In genomic region chr17:45936577-45936976, GRCm38 (mm10) we compare ENCODE assay signal across 33 mouse cellular contexts.
DNase-seq lines count a peak whose midpoint lies in the region; ATAC-seq lines count a peak whose summit lies in the region.
"Had no signal": no experiment of that assay in that cellular context is flagged by ENCODE, and none has a peak within 500 bp of the region (broad histone marks: within the 10 kb centered on the region; RNA-seq: fewer than 3 reads in every experiment).

No protein-coding gene starts in this region.

- no peak overlapping the region for H3K4me2 ChIP-seq in kidney, embryonic 16.5 days (replicated peaks; ENCODE audit: low read depth, low read length)
- H3K4me2 ChIP-seq: embryonic facial prominence, embryonic 15.5 days; heart, embryonic 11.5 days; hindbrain, embryonic 14.5 days; limb, embryonic 15.5 days; liver, embryonic 13.5 days; midbrain, embryonic 15.5 days; neural tube, embryonic 12.5 days; stomach, embryonic 15.5 days had no signal

- no peaks in the 10 kb centered on the region for H3K9me3 ChIP-seq in kidney, embryonic 16.5 days (ENCODE audit: low read length)
- no peaks in the 10 kb centered on the region for H3K9me3 ChIP-seq in limb, embryonic 10.5 days (replicated peaks)
- H3K9me3 ChIP-seq: embryonic facial prominence, embryonic 15.5 days; limb, embryonic 15.5 days; liver, embryonic 13.5 days; midbrain, embryonic 15.5 days; neural tube, embryonic 12.5 days; stomach, embryonic 15.5 days had no signal

- no peaks in the 10 kb centered on the region; the same call in 1 of the 2 replicates for H3K27me3 ChIP-seq in kidney, embryonic 16.5 days (ENCODE audit: insufficient read depth, low read length)
- 0 out of 2 replicates have a peak, but pooled peaks cover 4% of the 10 kb centered on the region for H3K27me3 ChIP-seq in limb, embryonic 10.5 days (ENCODE audit: low read depth, poor library complexity, severe bottlenecking)
- H3K27me3 ChIP-seq: embryonic facial prominence, embryonic 15.5 days; limb, embryonic 15.5 days; liver, embryonic 13.5 days; midbrain, embryonic 15.5 days; stomach, embryonic 15.5 days had no signal

- no peak overlapping the region for H3K27ac ChIP-seq in kidney, embryonic 16.5 days (ENCODE audit: low read length)
- peak overlapping the region; percentile 75 for H3K27ac ChIP-seq in limb, embryonic 10.5 days
- H3K27ac ChIP-seq: embryonic facial prominence, embryonic 15.5 days; gastrocnemius, adult 2 months; hindbrain, embryonic 14.5 days; layer of hippocampus, adult 2 months; left cerebral cortex, adult 2 months; limb, embryonic 15.5 days; liver, embryonic 13.5 days; macrophage; midbrain, embryonic 15.5 days; neural tube, embryonic 12.5 days; stomach, embryonic 15.5 days had no signal

- no peak for DNase-seq in kidney, adult 9 months
- peak; percentile 27 for DNase-seq in embryo, embryonic 10 days (ENCODE audit: low spot score)
- peak; percentile 51 for DNase-seq in embryo, embryonic 10.5 days (ENCODE audit: low spot score)
- DNase-seq in limb, embryonic 10.5 days (ENCODE audit: low spot score), result peak; percentile 51
- no peak for DNase-seq in right cerebral cortex, postnatal 36 days (ENCODE audit: low spot score in 2 of 2)
- no peak for DNase-seq in cerebellum, postnatal 25 days
- DNase-seq in adrenal gland, adult 2 months, result no peak
- DNase-seq: adrenal gland, postnatal 36 days; B cell, adult 2 months; cerebellum, adult 18-20 months; cerebellum, postnatal 14 days; gastrocnemius, adult 2 months; gastrocnemius, postnatal 36 days; heart, adult 18-20 months; heart, postnatal 4 days; kidney, postnatal 14 days; liver, embryonic 13.5 days; lung, adult 18-20 months; right cerebral cortex, postnatal 14 days; thymus, postnatal 14 days had no signal

- H3K36me3 ChIP-seq in kidney, embryonic 16.5 days (ENCODE audit: insufficient read depth, low read length), result no peaks in the 10 kb centered on the region
- no peaks in the 10 kb centered on the region for H3K36me3 ChIP-seq in limb, embryonic 10.5 days
- H3K36me3 ChIP-seq: embryonic facial prominence, embryonic 15.5 days; limb, embryonic 15.5 days; liver, embryonic 13.5 days; midbrain, embryonic 15.5 days; neural tube, embryonic 12.5 days; stomach, embryonic 15.5 days had no signal

- H3K4me3 ChIP-seq in kidney, embryonic 16.5 days (ENCODE audit: low read length), result no peak overlapping the region
- H3K4me3 ChIP-seq in limb, embryonic 10.5 days, result no peak overlapping the region
- H3K4me3 ChIP-seq: embryonic facial prominence, embryonic 15.5 days; gastrocnemius, adult 2 months; layer of hippocampus, adult 2 months; left cerebral cortex, adult 2 months; limb, embryonic 15.5 days; liver, embryonic 13.5 days; midbrain, embryonic 15.5 days; neural tube, embryonic 12.5 days; stomach, embryonic 15.5 days had no signal

- ATAC-seq in kidney, embryonic 16.5 days (ENCODE audit: low FRiP score, low TSS enrichment), result peak; percentile 43
- ATAC-seq: forebrain, embryonic 14.5 days; lung, postnatal 0 days; midbrain, embryonic 15.5 days had no signal

- 9% methylated on average over 12 of the region's 12 CpGs for WGBS in kidney, embryonic 16.5 days
- 25% methylated on average over 12 of the region's 12 CpGs for WGBS in limb, embryonic 10.5 days

- H3K9ac ChIP-seq in kidney, embryonic 16.5 days (replicated peaks; ENCODE audit: low read length), result no peak overlapping the region
- H3K9ac ChIP-seq: embryonic facial prominence, embryonic 15.5 days; hindbrain, embryonic 14.5 days; limb, embryonic 15.5 days; liver, embryonic 13.5 days; midbrain, embryonic 15.5 days; neural tube, embryonic 12.5 days; stomach, embryonic 15.5 days had no signal

- peaks cover 30% of the 10 kb centered on the region for H3K4me1 ChIP-seq in kidney, embryonic 16.5 days (ENCODE audit: insufficient read depth, low read length)
- H3K4me1 ChIP-seq in limb, embryonic 10.5 days, result peaks cover 86% of the 10 kb centered on the region
- H3K4me1 ChIP-seq: stomach, embryonic 15.5 days had no signal

Comparison
In these comparisons a context has a peak if more than half of its experiments do, and no peak if none do; other contexts are left out.
1. DNase-seq: peak in embryo, embryonic 10 days (single experiment), embryo, embryonic 10.5 days (single experiment) and limb, embryonic 10.5 days (single experiment); none in kidney, adult 9 months (single experiment), right cerebral cortex, postnatal 36 days (0 of 2), cerebellum, postnatal 25 days (0 of 2) and adrenal gland, adult 2 months (single experiment).